Mouse (Mus musculus) bone marrow, adult 2 months (tissue): ENCODE data around the gene Med10.

ENCODE experiments used
- CTCF ChIP-seq: fragments of 200-500 bp; IDR thresholded peaks from 2 replicates; pipeline ENCODE4 v1.5.1; 2011; ENCODE audit warnings: low read length, control low read depth; ENCODE audit not compliant: control insufficient read depth, insufficient read depth
- POLR2A ChIP-seq: fragments of 200-500 bp; IDR thresholded peaks from 2 replicates; pipeline ENCODE4 v1.6.1; 2011; ENCODE audit warnings: low read depth, mild to moderate bottlenecking, control low read depth, low read length, borderline replicate concordance; ENCODE audit not compliant: control insufficient read depth

DNA sequence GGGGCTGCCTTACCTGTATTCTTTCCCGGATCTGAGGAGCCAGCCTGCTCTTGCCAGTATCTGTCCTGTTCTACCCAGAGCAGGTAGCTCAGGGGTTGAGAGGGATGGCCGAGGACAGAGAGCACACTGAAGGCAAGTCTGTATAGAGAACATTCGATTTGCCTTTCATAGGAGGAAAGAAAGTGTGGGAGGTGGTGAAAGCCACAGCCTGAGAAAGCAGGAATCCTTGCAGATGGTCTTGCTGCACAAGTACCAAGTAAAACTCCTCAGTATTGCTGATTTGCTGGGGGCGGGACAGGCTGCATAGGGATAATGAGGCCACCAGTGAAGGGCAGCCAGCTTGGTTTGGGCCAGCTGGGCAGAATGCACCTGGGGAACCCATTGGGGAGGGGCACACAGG lies 16.1 kb downstream of the Med10 start:
- no peak for TF ChIP-seq CTCF
- no peak for TF ChIP-seq POLR2A
